Mouse (Mus musculus) thymus, adult 2 months (tissue): ENCODE results near the gene Shisa9. TPM values are rescaled to one million over a fixed set of nuclear protein-coding genes. Genes with fewer than 3 reads are reported as not detected.
"Not testable (repeated sequence)": the region's sequence is repeated elsewhere in the genome, so short reads cannot be mapped to it uniquely, and the experiment has no call there.

Experiments used
- DNase-seq: peaks from one replicate; pipeline ENCODE4 v3.0.0; 2021
- H3K27ac ChIP-seq: fragments of 200-500 bp; 2 replicates; pipeline ENCODE4 v1.5.1; 2012; ENCODE audit warnings: low read length, control low read depth; ENCODE audit not compliant: control insufficient read depth, insufficient read depth
- H3K27me3 ChIP-seq: fragments of 200-500 bp; 2 replicates; pipeline ENCODE4 v1.6.1; 2012; ENCODE audit warnings: mild to moderate bottlenecking, low read length, moderate library complexity, mixed read lengths; ENCODE audit not compliant: control insufficient read depth, insufficient read depth
- H3K36me3 ChIP-seq: fragments of 200-500 bp; 2 replicates; pipeline ENCODE4 v1.6.1; 2012; ENCODE audit warnings: mild to moderate bottlenecking, low read length, moderate library complexity; ENCODE audit not compliant: control insufficient read depth, insufficient read depth
- H3K4me1 ChIP-seq: fragments of 200-500 bp; replicated peaks from 2 replicates; pipeline ENCODE4 v1.6.1; 2012; ENCODE audit warnings: low read length; ENCODE audit not compliant: control insufficient read depth, insufficient read depth
- H3K4me3 ChIP-seq: fragments of 200-500 bp; 2 replicates; pipeline ENCODE4 v1.5.1; 2012; ENCODE audit warnings: mild to moderate bottlenecking, low read length, control low read depth, moderate library complexity; ENCODE audit not compliant: control insufficient read depth, insufficient read depth
- CTCF ChIP-seq: fragments of 200-500 bp; IDR thresholded peaks from 2 replicates; pipeline ENCODE4 v1.5.1; 2012; ENCODE audit warnings: mild to moderate bottlenecking, control low read depth, low read length, moderate library complexity, borderline replicate concordance; ENCODE audit not compliant: control insufficient read depth, poor library complexity, insufficient read depth; ENCODE audit errors: extremely low read depth
- POLR2A ChIP-seq: fragments of 200-500 bp; IDR thresholded peaks from 2 replicates; pipeline ENCODE4 v1.6.1; 2012; ENCODE audit warnings: mild to moderate bottlenecking, low read length, control low read depth, moderate library complexity; ENCODE audit not compliant: control insufficient read depth, poor library complexity, insufficient read depth; ENCODE audit errors: extremely low read depth
- WGBS: fragments of 180-500 bp; shearing (Covaris S2); methylation state at CpG from one replicate; pipeline ENCODE4 v1.1.7; 2018; 5-methylcytosine and 5-hydroxymethylcytosine counted together
- polyA plus RNA-seq: library from polyadenylated mRNA; depleted of rRNA; stranded (reverse); fragments of >200 nt; gene quantifications from 2 replicates; pipeline ENCODE4 v1.2.3, GENCODE M21; 2012; rRNA removed

Gene Shisa9
- 1.3 TPM in 2 replicates for polyA plus RNA-seq

GRCm38 (mm10) chr16:11983616-11984270 lies at the start of gene Shisa9:
Gene Shisa9, plus strand, starts transcription at chr16:11984113.
- H3K4me3 ChIP-seq, result peak within 1 kb of the TSS; percentile 19; the same call in 1 of the 2 replicates
- H3K27me3 ChIP-seq, result peaks cover 8% of the 10 kb centered on the region
- no peak for DNase-seq
- no peak within 1 kb of the TSS for H3K27ac ChIP-seq
- H3K36me3 ChIP-seq, result no peaks in the 10 kb centered on the region
- no peak for TF ChIP-seq POLR2A
- TF ChIP-seq CTCF, result no peak
- 3% methylated on average over 42 of the region's 42 CpGs for WGBS
- no peaks in the 10 kb centered on the region; the same call in none of the 2 replicates for H3K4me1 ChIP-seq

- H3K27ac ChIP-seq, result no peak overlapping the region
- H3K36me3 ChIP-seq, result no peaks in the 10 kb centered on the region
- H3K4me1 ChIP-seq, result no peaks in the 10 kb centered on the region
- no peak for TF ChIP-seq CTCF
- TF ChIP-seq POLR2A, result no peak
- H3K27me3 ChIP-seq, result no peaks in the 10 kb centered on the region
- DNase-seq, result peak; percentile 47
- H3K4me3 ChIP-seq, result no peak overlapping the region
These were observed 43.4 kb upstream of the Shisa9 start for GRCm38 (mm10) chr16:11940477-11940876.

- H3K27ac ChIP-seq, result no peak overlapping the region
- no peaks in the 10 kb centered on the region for H3K36me3 ChIP-seq
- TF ChIP-seq CTCF, result no peak
- TF ChIP-seq POLR2A, result no peak
- no peaks in the 10 kb centered on the region for H3K4me1 ChIP-seq
- no peak overlapping the region for H3K4me3 ChIP-seq
- no peaks in the 10 kb centered on the region for H3K27me3 ChIP-seq
- DNase-seq, result no peak
- WGBS, result 87% methylated on average over 1 of the region's 1 CpGs
These were observed 23.2 kb upstream of the Shisa9 start for GRCm38 (mm10) chr16:11960691-11961090.

- WGBS, result 91% methylated on average over 8 of the region's 8 CpGs
- no peak overlapping the region for H3K27ac ChIP-seq
- no peak for TF ChIP-seq CTCF
- DNase-seq, result no peak
- H3K36me3 ChIP-seq, result no peaks in the 10 kb centered on the region
- no peak overlapping the region for H3K4me3 ChIP-seq
- no peaks in the 10 kb centered on the region for H3K4me1 ChIP-seq
- no peaks in the 10 kb centered on the region for H3K27me3 ChIP-seq
These were observed 17.9 kb upstream of the Shisa9 start for GRCm38 (mm10) chr16:11966041-11966440.

- H3K27ac ChIP-seq, H3K27me3 ChIP-seq, H3K4me3 ChIP-seq, DNase-seq, H3K36me3 ChIP-seq, H3K4me1 ChIP-seq: not testable (repeated sequence)
- whole genome bisulfite sequencing, result 33% methylated on average over 5 of the region's 5 CpGs
These were observed 17.1 kb upstream of the Shisa9 start for GRCm38 (mm10) chr16:11966810-11967209.

GRCm38 (mm10) chr16:11967579-11967978 lies 16.3 kb upstream of the Shisa9 start:
- Histone ChIP-seq H3K27me3 (no peaks in the 10 kb centered on the region), H3K4me3 (no peak overlapping the region), H3K36me3 (no peaks in the 10 kb centered on the region), H3K4me1 (no peaks in the 10 kb centered on the region), H3K27ac (no peak overlapping the region)
- TF ChIP-seq CTCF (no peak), POLR2A (no peak)
- no peak for DNase-seq
- 81% methylated on average over 2 of the region's 2 CpGs for WGBS

- no peak for DNase-seq
- no peak overlapping the region for H3K27ac ChIP-seq
- H3K4me3 ChIP-seq, result no peak overlapping the region
- no peaks in the 10 kb centered on the region for H3K4me1 ChIP-seq
- no peaks in the 10 kb centered on the region for H3K36me3 ChIP-seq
- no peaks in the 10 kb centered on the region for H3K27me3 ChIP-seq
- TF ChIP-seq CTCF (no peak), POLR2A (no peak)
- WGBS, result 77% methylated on average over 4 of the region's 4 CpGs
These were observed 10.2 kb upstream of the Shisa9 start for GRCm38 (mm10) chr16:11973707-11974106.
